Mouse (Mus musculus): ENCODE results near the gene Snorc. TPM values are rescaled to one million over a fixed set of nuclear protein-coding genes. Genes with fewer than 3 reads are reported as not detected.

Gene Snorc
- polyA plus RNA-seq, 1 experiment from 2014 or later: not detected

GRCm38 (mm10) chr1:87492285-87492684 is 22.2 kb downstream of the Snorc start:
- H3K27me3 ChIP-seq (ENCODE audit: insufficient read depth, low read length): no peaks in the 10 kb centered on the region
- H3K9me3 ChIP-seq (ENCODE audit: low read depth, low read length): no peaks in the 10 kb centered on the region
- H3K4me3 ChIP-seq (ENCODE audit: low read depth, low read length): no peak overlapping the region
- DNase-seq (no peak), ATAC-seq (ENCODE audit: insufficient read depth) (no peak)
- no peak overlapping the region for H3K9ac ChIP-seq
- no peak for TF ChIP-seq CTCF (IDR thresholded peaks at IDR 0.05; ENCODE audit: low read depth)
- no peaks in the 10 kb centered on the region for H3K36me3 ChIP-seq (ENCODE audit: insufficient read depth)
- no peak overlapping the region for H3K4me2 ChIP-seq
- 62% methylated on average over 3 of the region's 3 CpGs for WGBS
- H3K27ac ChIP-seq (ENCODE audit: low read depth): no peak overlapping the region
- H3K4me1 ChIP-seq (ENCODE audit: insufficient read depth): no peaks in the 10 kb centered on the region

- no peak overlapping the region for H3K27ac ChIP-seq (ENCODE audit: low read depth)
- H3K4me2 ChIP-seq: no peak overlapping the region
- H3K4me1 ChIP-seq (ENCODE audit: insufficient read depth): no peaks in the 10 kb centered on the region
- no peak for TF ChIP-seq CTCF (IDR thresholded peaks at IDR 0.05; ENCODE audit: low read depth)
- H3K36me3 ChIP-seq (ENCODE audit: insufficient read depth): no peaks in the 10 kb centered on the region
- ATAC-seq (ENCODE audit: insufficient read depth): no peak
- H3K27me3 ChIP-seq (ENCODE audit: insufficient read depth, low read length): no peaks in the 10 kb centered on the region
- H3K9ac ChIP-seq: no peak overlapping the region
- DNase-seq: no peak
- H3K4me3 ChIP-seq (ENCODE audit: low read depth, low read length): no peak overlapping the region
- WGBS: 65% methylated on average over 4 of the region's 4 CpGs
- no peaks in the 10 kb centered on the region for H3K9me3 ChIP-seq (ENCODE audit: low read depth, low read length)
Measured at GRCm38 (mm10) chr1:87493542-87493941, 23.5 kb downstream of the Snorc start.

DNA sequence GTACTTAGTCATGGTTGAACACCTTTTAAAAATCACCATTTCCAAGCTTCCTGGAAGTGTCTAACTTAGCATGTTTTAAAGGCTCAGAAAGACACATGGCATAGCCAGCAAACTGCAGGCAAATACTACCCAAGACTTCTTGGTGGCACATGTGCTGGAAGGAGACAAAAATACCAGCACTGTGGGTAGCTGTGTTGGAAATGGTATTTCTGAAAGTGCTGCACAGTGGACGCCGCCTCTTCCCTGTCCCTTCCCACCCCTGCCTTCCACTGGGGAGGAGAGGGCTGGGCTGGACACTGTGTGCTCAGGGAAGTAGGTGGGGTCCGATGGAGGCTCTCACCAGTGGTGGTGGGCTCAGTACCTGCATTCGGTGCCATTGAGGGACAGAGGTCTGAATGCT is 35.5 kb downstream of the Snorc start:
- Histone ChIP-seq H3K4me1 (ENCODE audit: insufficient read depth) (peaks cover 5% of the 10 kb centered on the region; the same call in 1 of the 2 replicates), H3K4me2 (no peak overlapping the region), H3K36me3 (ENCODE audit: insufficient read depth) (no peaks in the 10 kb centered on the region), H3K9ac (no peak overlapping the region), H3K27ac (ENCODE audit: low read depth) (no peak overlapping the region), H3K4me3 (ENCODE audit: low read depth, low read length) (no peak overlapping the region), H3K9me3 (ENCODE audit: low read depth, low read length) (no peaks in the 10 kb centered on the region), H3K27me3 (ENCODE audit: insufficient read depth, low read length) (peaks cover 29% of the 10 kb centered on the region)
- TF ChIP-seq CTCF (IDR thresholded peaks at IDR 0.05; ENCODE audit: low read depth): no peak
- 89% methylated on average over 4 of the region's 4 CpGs for WGBS
- ATAC-seq (ENCODE audit: insufficient read depth): no peak
- DNase-seq: no peak

DNA sequence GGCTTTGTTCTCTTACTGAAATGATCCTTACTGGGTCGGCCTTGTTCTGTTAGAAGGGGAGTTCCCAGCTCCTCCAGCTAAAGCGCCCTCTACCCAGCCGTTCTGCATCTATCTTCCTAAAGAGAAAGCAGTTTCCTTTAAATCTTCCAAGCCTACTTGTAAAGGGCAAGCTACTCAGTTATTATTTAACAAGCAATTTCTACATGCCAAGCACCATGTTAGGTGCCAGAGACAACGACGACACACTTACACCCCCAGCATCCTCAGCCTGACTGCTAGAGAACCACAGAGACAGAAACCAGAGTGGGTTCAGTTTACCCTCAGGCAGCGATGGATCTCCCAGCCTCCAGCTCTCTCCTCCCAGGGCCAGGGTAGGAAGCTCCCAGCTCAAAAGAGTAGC is 37.8 kb downstream of the Snorc start:
- H3K4me1 ChIP-seq (ENCODE audit: insufficient read depth): peaks cover 5% of the 10 kb centered on the region; the same call in 1 of the 2 replicates
- no peak overlapping the region for H3K9ac ChIP-seq
- no peaks in the 10 kb centered on the region for H3K9me3 ChIP-seq (ENCODE audit: low read depth, low read length)
- H3K36me3 ChIP-seq (ENCODE audit: insufficient read depth): no peaks in the 10 kb centered on the region
- TF ChIP-seq CTCF (IDR thresholded peaks at IDR 0.05; ENCODE audit: low read depth): no peak
- WGBS: 56% methylated on average over 6 of the region's 6 CpGs
- H3K27me3 ChIP-seq (ENCODE audit: insufficient read depth, low read length): peaks cover 36% of the 10 kb centered on the region
- H3K27ac ChIP-seq (ENCODE audit: low read depth): no peak overlapping the region
- DNase-seq (no peak), ATAC-seq (ENCODE audit: insufficient read depth) (no peak)
- no peak overlapping the region for H3K4me2 ChIP-seq
- H3K4me3 ChIP-seq (ENCODE audit: low read depth, low read length): no peak overlapping the region

- Histone ChIP-seq H3K27me3 (ENCODE audit: insufficient read depth, low read length) (peaks cover 36% of the 10 kb centered on the region), H3K9me3 (ENCODE audit: low read depth, low read length) (no peaks in the 10 kb centered on the region), H3K27ac (ENCODE audit: low read depth) (no peak overlapping the region), H3K4me3 (ENCODE audit: low read depth, low read length) (peak overlapping the region; percentile 66), H3K9ac (no peak overlapping the region; the same call in 1 of the 2 replicates), H3K4me2 (peak overlapping the region; percentile 99), H3K36me3 (ENCODE audit: insufficient read depth) (no peaks in the 10 kb centered on the region), H3K4me1 (ENCODE audit: insufficient read depth) (peaks cover 5% of the 10 kb centered on the region; the same call in 1 of the 2 replicates)
- DNase-seq (peak; percentile 57), ATAC-seq (ENCODE audit: insufficient read depth) (no peak)
- WGBS: 17% methylated on average over 26 of the region's 26 CpGs
- no peak for TF ChIP-seq CTCF (IDR thresholded peaks at IDR 0.05; ENCODE audit: low read depth)
Measured at GRCm38 (mm10) chr1:87508591-87509560, 38.8 kb downstream of the Snorc start.

DNA sequence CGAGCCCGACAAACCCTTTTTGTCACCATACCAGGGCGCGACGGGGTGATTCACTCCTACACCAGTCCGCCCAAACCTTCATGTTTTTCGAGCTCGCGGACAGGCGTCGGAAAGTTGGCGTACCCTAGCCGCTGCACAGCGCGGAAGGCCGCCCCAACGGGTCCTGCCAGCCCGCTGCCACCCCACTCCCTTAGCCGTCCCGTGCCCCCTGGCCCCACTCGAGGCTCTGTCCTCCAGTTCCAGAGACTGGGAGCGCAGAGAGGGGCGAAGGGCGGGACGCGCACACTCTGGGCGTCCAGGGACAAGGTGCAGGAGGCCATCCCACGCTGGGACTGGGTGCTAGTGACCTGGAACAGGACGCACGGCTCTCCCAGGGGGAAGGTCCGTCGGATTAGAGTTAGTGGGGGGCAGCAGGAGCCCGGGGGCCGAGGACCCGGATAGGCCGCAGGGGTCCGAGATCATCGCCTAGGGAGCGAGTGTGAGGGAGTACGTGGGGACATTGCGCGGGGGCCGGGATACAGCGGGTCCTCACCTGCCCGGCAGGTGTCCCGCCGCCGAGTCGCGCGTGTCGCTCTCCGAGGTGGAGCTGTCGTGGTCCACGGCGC is 39.6 kb downstream of the Snorc start, which contains the start of gene Neu2:
Gene Neu2, plus strand, starts transcription at position 329 of the 605 bp plus-strand sequence.
- no peak for TF ChIP-seq CTCF (IDR thresholded peaks at IDR 0.05; ENCODE audit: low read depth)
- peak; percentile 39 for ATAC-seq (ENCODE audit: insufficient read depth)

More for the DNA sequence above, 39.6 kb downstream of the Snorc start, which contains the start of gene Neu2:
- Histone ChIP-seq H3K36me3 (ENCODE audit: insufficient read depth) (no peaks in the 10 kb centered on the region), H3K27me3 (ENCODE audit: insufficient read depth, low read length) (peaks cover 36% of the 10 kb centered on the region), H3K4me3 (ENCODE audit: low read depth, low read length) (peak within 1 kb of the TSS; percentile 66), H3K4me2 (peak within 1 kb of the TSS; percentile 99), H3K27ac (ENCODE audit: low read depth) (no peak within 1 kb of the TSS), H3K4me1 (ENCODE audit: insufficient read depth) (peaks cover 5% of the 10 kb centered on the region; the same call in 1 of the 2 replicates), H3K9me3 (ENCODE audit: low read depth, low read length) (no peaks in the 10 kb centered on the region), H3K9ac (peak within 1 kb of the TSS; percentile 50)
- peak; percentile 30 for DNase-seq
- WGBS: 2% methylated on average over 56 of the region's 56 CpGs
